Mouse (Mus musculus) ES-E14 (cell line): Measurements from ENCODE around the gene Slc4a11. TPM values are rescaled to one million over a fixed set of nuclear protein-coding genes. Genes with fewer than 3 reads are reported as not detected.

Source experiments
- DNase-seq: peaks from one replicate; pipeline ENCODE4 v3.0.0-alpha.2; 2013; ENCODE audit warnings: low read depth, low spot score
- H3K27ac ChIP-seq: 2 replicates; pipeline ENCODE4 v1.5.1; 2012; ENCODE audit warnings: low read depth, mild to moderate bottlenecking, low read length, moderate library complexity, mixed read lengths; ENCODE audit not compliant: poor library complexity, insufficient read depth, severe bottlenecking
- H3K36me3 ChIP-seq: 2 replicates; pipeline ENCODE4 v1.6.1; 2012; ENCODE audit warnings: mild to moderate bottlenecking, low read length, moderate library complexity, mixed read lengths; ENCODE audit not compliant: control insufficient read depth, poor library complexity, insufficient read depth, severe bottlenecking
- H3K4me1 ChIP-seq, 2 experiments: fragments of 150-350 bp in 1 of 2; sonication (generic) in 1 of 2; 2 replicates each; pipeline ENCODE4 v1.6.1; 2012; ENCODE audit warnings: low read length in 2 of 2, mild to moderate bottlenecking in 1 of 2, mixed read lengths in 1 of 2; ENCODE audit not compliant: control insufficient read depth in 2 of 2, insufficient read depth in 2 of 2, poor library complexity in 1 of 2
- H3K4me3 ChIP-seq, 2 experiments: fragments of 150-350 bp in 1 of 2; sonication (generic) in 1 of 2; 2 replicates each; pipeline ENCODE4 v1.5.1; 2012; ENCODE audit warnings: low read length in 2 of 2, low read depth in 1 of 2, mild to moderate bottlenecking in 1 of 2, mixed read lengths in 1 of 2; ENCODE audit not compliant: insufficient read depth in 1 of 2, poor library complexity in 1 of 2, severe bottlenecking in 1 of 2
- H3K9ac ChIP-seq: 2 replicates; pipeline ENCODE4 v1.6.1; 2012; ENCODE audit warnings: low read depth, mild to moderate bottlenecking, low read length, mixed read lengths; ENCODE audit not compliant: poor library complexity, insufficient read depth, severe bottlenecking
- H3K9me3 ChIP-seq: fragments of 150-350 bp; sonication (generic); 2 replicates; pipeline ENCODE4 v1.6.1; 2012; ENCODE audit warnings: low read depth, mild to moderate bottlenecking, low read length; ENCODE audit not compliant: control insufficient read depth, insufficient read depth
- CHD2 ChIP-seq: IDR thresholded peaks from 2 replicates; pipeline ENCODE4 v1.6.1; 2014; ENCODE audit warnings: mild to moderate bottlenecking, low read depth, low read length, inconsistent platforms
- HCFC1 ChIP-seq: IDR thresholded peaks from 2 replicates; pipeline ENCODE4 v1.6.1; 2012; ENCODE audit warnings: low read length, inconsistent platforms, borderline replicate concordance; ENCODE audit not compliant: insufficient read depth
- MAFK ChIP-seq: IDR thresholded peaks from 2 replicates; pipeline ENCODE4 v1.6.1; 2014; ENCODE audit warnings: mild to moderate bottlenecking, low read depth, low read length, inconsistent platforms; ENCODE audit not compliant: insufficient read depth
- ZC3H11A ChIP-seq: IDR thresholded peaks from 2 replicates; pipeline ENCODE4 v1.6.1; 2012; ENCODE audit warnings: low read depth, mild to moderate bottlenecking, inconsistent platforms, low read length, borderline replicate concordance
- ZNF384 ChIP-seq: IDR thresholded peaks from 2 replicates; pipeline ENCODE4 v1.6.1; 2012; ENCODE audit warnings: low read depth, low read length, inconsistent platforms
- in situ Hi-C, 2 experiments: fragments of 600-800 bp; cut with MboI; formaldehyde crosslinking; loops; one replicate each; pipeline ENCODE4 v1.15.1; 2025; ENCODE audit warnings: low sequenced_read_pairs in 2 of 2, inconsistent platforms in 1 of 2; ENCODE audit not compliant: unreplicated experiment in 2 of 2
- total RNA-seq: library from RNA; depleted of rRNA; stranded (reverse); fragments of 300-350 nt; gene quantifications from 2 replicates; pipeline ENCODE4 v1.2.3, GENCODE M21; 2012

Gene Slc4a11
- total RNA-seq, 1 experiment = 13.0 TPM

GRCm38 (mm10) chr2:130733444-130733843 is 36.1 kb upstream of the Slc4a11 start:
- Histone ChIP-seq H3K27ac (no peak overlapping the region), H3K9me3 (no peaks in the 10 kb centered on the region), H3K36me3 (peaks cover 2% of the 10 kb centered on the region; the same call in 1 of the 2 replicates), H3K4me3 (no peak overlapping the region), H3K4me1 (no peaks in the 10 kb centered on the region), H3K9ac (no peak overlapping the region)
- no peak for DNase-seq
- in situ Hi-C loops = no loop called here
- TF ChIP-seq ZC3H11A (no peak), MAFK (no peak), HCFC1 (no peak), ZNF384 (no peak), CHD2 (no peak)

- in situ Hi-C loops = no loop called here
- H3K36me3 ChIP-seq = peaks cover 2% of the 10 kb centered on the region; the same call in 1 of the 2 replicates
- no peak overlapping the region for H3K9ac ChIP-seq
- no peaks in the 10 kb centered on the region for H3K9me3 ChIP-seq
- no peak overlapping the region for H3K27ac ChIP-seq
- no peak for DNase-seq
- no peaks in the 10 kb centered on the region for H3K4me1 ChIP-seq
- TF ChIP-seq CHD2 = no peak
- TF ChIP-seq MAFK = no peak
- no peak for TF ChIP-seq ZNF384
- TF ChIP-seq HCFC1 = no peak
- TF ChIP-seq ZC3H11A = no peak
- no peak overlapping the region for H3K4me3 ChIP-seq
Measured at GRCm38 (mm10) chr2:130731855-130732254, 34.5 kb upstream of the Slc4a11 start.

- H3K4me1 ChIP-seq = no peaks in the 10 kb centered on the region
- TF ChIP-seq ZC3H11A = no peak
- TF ChIP-seq HCFC1 = no peak
- no peak for TF ChIP-seq MAFK
- TF ChIP-seq ZNF384 = no peak
- TF ChIP-seq CHD2 = no peak
- no peak for DNase-seq
- in situ Hi-C loops = no loop called here
- H3K9ac ChIP-seq = no peak overlapping the region
- H3K9me3 ChIP-seq = no peaks in the 10 kb centered on the region
- H3K36me3 ChIP-seq = peaks cover 7% of the 10 kb centered on the region; the same call in 1 of the 2 replicates
- no peak overlapping the region for H3K4me3 ChIP-seq
- H3K27ac ChIP-seq = no peak overlapping the region
Measured at GRCm38 (mm10) chr2:130730746-130731145, 33.4 kb upstream of the Slc4a11 start.

- H3K4me3 ChIP-seq = no peak overlapping the region
- peaks cover 7% of the 10 kb centered on the region; the same call in 1 of the 2 replicates for H3K36me3 ChIP-seq
- no peaks in the 10 kb centered on the region for H3K9me3 ChIP-seq
- no peak overlapping the region for H3K27ac ChIP-seq
- no peak for DNase-seq
- no peak overlapping the region for H3K9ac ChIP-seq
- no peaks in the 10 kb centered on the region for H3K4me1 ChIP-seq
- in situ Hi-C loops = no loop called here
- TF ChIP-seq ZNF384 (no peak), ZC3H11A (no peak), CHD2 (no peak), HCFC1 (no peak), MAFK (no peak)
Measured at GRCm38 (mm10) chr2:130728906-130729585, 31.7 kb upstream of the Slc4a11 start.
